Mouse (Mus musculus) limb, embryonic 12.5 days (tissue): ENCODE data around the gene Anp32a. TPM values are rescaled to one million over a fixed set of nuclear protein-coding genes. Genes with fewer than 3 reads are reported as not detected.

ENCODE experiments used
- ATAC-seq: fragments of 200-750 bp; cut with Nextera tagmentation; 2 replicates; pipeline ENCODE4 v1.8.0; 2017; ENCODE audit warnings: low read depth, moderate TSS enrichment; ENCODE audit not compliant: insufficient number of reproducible peaks, insufficient read depth, low FRiP score, low TSS enrichment
- H3K27ac ChIP-seq: fragments of 300-500 bp; sonication (generic); 2 replicates; pipeline ENCODE4 v1.5.1; 2016; ENCODE audit warnings: mild to moderate bottlenecking, moderate library complexity
- H3K27me3 ChIP-seq: fragments of 300-500 bp; sonication (generic); 2 replicates; pipeline ENCODE4 v1.6.1; 2016; ENCODE audit warnings: mild to moderate bottlenecking, moderate library complexity
- H3K36me3 ChIP-seq: fragments of 300-500 bp; sonication (generic); 2 replicates; pipeline ENCODE4 v1.6.1; 2016; ENCODE audit warnings: mild to moderate bottlenecking, moderate library complexity
- H3K4me1 ChIP-seq: fragments of 300-500 bp; sonication (generic); replicated peaks from 2 replicates; pipeline ENCODE4 v1.6.1; 2016
- H3K4me2 ChIP-seq: fragments of 300-500 bp; sonication (generic); 2 replicates; pipeline ENCODE4 v1.6.1; 2016; ENCODE audit warnings: mild to moderate bottlenecking, moderate library complexity
- H3K4me3 ChIP-seq: fragments of 300-500 bp; sonication (generic); replicated peaks from 2 replicates; pipeline ENCODE4 v1.5.1; 2016; ENCODE audit warnings: mild to moderate bottlenecking
- H3K9ac ChIP-seq: fragments of 300-500 bp; sonication (generic); replicated peaks from 2 replicates; pipeline ENCODE4 v1.6.1; 2016; ENCODE audit warnings: mild to moderate bottlenecking, moderate library complexity
- H3K9me3 ChIP-seq: fragments of 300-500 bp; sonication (generic); 2 replicates; pipeline ENCODE4 v1.6.1; 2016; ENCODE audit warnings: mild to moderate bottlenecking, moderate library complexity
- WGBS: fragments of 180-500 bp; shearing (Covaris S2); methylation state at CpG from one replicate; pipeline ENCODE4 v1.1.7; 2016; 5-methylcytosine and 5-hydroxymethylcytosine counted together
- polyA plus RNA-seq: library from polyadenylated mRNA; unstranded; fragments of >200 nt; fragmentation: Nextera tagmentation; extraction: Ambion mirVana; gene quantifications from 2 replicates; pipeline ENCODE4 v1.2.1, GENCODE M21; 2016

The Anp32a gene
- polyA plus RNA-seq, 1 experiment from 2014 or later: 231 TPM

DNA sequence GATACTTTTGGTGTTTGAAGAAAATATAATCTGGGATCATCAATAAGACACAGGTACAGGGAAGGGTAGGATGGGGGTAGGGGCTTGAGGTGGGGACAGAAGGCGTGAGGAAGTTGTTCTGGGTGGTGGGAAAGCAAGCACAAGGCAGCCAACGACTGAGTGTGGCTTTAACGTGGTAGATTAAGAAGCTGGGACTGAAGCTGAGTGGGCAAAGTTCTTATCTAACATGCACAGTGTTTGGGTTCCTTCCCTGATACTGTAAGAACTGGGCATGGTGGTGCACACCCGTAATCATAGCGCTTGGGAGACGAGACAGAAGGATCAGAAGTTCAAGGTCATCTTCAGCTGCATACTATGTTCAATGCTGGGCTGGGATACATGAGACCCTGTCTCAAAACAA lies 44.0 kb downstream of the Anp32a start:
- Histone ChIP-seq H3K4me1 (no peaks in the 10 kb centered on the region; the same call in 1 of the 2 replicates), H3K9ac (no peak overlapping the region), H3K27ac (no peak overlapping the region), H3K27me3 (no peaks in the 10 kb centered on the region), H3K9me3 (no peaks in the 10 kb centered on the region), H3K4me2 (no peak overlapping the region), H3K36me3 (peaks cover 9% of the 10 kb centered on the region), H3K4me3 (no peak overlapping the region)
- no peak for ATAC-seq
- WGBS: 86% methylated on average over 6 of the region's 6 CpGs

DNA sequence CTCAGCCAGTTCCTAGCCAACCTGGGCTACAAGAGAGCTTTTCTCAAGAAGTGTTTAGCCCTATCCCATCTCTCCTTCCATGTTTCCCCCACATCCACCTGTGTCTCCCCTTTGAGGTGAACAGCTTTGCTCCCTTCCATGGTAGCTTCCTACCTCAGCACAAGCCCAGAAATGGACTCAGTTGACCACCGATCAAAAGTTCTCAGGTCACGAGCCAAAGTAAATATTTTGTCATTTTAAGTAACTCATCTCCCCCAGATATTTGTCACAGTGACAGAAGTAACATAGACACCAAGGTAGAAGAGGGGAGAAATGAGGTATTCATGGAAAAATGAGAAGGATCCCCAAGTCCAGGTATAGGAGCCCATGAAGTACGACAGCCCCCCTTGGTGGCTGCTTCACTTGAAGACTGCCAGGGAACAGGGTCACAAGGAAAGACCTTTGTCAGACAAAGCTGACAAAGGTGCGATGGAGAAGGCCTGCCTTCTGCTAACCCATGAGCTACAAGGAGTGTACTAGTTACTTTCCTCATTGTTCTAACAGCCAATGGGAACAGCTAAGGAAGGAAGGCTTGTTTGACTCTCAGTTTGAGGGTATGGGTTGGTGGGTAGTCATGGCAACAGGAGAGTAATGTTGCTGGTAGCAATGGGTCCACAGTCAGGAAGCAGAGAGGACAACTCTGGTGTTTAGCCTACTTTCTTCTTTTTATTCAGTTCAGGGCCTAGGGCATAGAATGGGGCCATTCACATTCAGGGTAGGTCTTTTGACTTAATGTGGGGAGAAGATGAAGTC lies 44.8 kb downstream of the Anp32a start:
- no peak overlapping the region for H3K27ac ChIP-seq
- H3K9me3 ChIP-seq: no peaks in the 10 kb centered on the region
- H3K4me3 ChIP-seq: no peak overlapping the region
- H3K36me3 ChIP-seq: no peaks in the 10 kb centered on the region
- no peak overlapping the region for H3K9ac ChIP-seq
- H3K27me3 ChIP-seq: no peaks in the 10 kb centered on the region
- no peak overlapping the region for H3K4me2 ChIP-seq
- WGBS: 91% methylated on average over 4 of the region's 4 CpGs
- no peak for ATAC-seq
- no peaks in the 10 kb centered on the region; the same call in 1 of the 2 replicates for H3K4me1 ChIP-seq

DNA sequence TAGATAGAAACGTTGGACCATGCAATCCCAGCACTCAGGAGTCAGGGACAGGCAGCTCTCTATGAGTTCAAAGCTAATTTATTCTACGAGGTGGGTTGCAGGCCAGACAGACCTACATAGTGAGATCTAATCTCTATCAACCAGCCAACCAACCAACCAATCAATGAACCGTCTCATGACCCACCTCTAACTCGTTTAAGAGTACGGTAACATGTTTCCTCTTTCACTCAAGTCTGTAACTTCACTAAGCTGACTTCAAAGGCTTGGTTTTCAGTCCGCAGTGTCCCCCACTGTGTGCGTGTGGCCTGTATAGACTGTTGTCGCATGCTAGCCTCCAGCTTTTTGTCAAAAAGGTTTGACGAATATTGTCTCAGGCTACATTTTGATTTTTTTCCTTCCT lies 48.6 kb downstream of the Anp32a start:
- Histone ChIP-seq H3K4me1 (no peaks in the 10 kb centered on the region), H3K27ac (no peak overlapping the region), H3K36me3 (no peaks in the 10 kb centered on the region), H3K9me3 (no peaks in the 10 kb centered on the region), H3K9ac (no peak overlapping the region), H3K27me3 (no peaks in the 10 kb centered on the region), H3K4me2 (no peak overlapping the region), H3K4me3 (no peak overlapping the region)
- ATAC-seq: no peak
- 53% methylated on average over 9 of the region's 9 CpGs for WGBS

DNA sequence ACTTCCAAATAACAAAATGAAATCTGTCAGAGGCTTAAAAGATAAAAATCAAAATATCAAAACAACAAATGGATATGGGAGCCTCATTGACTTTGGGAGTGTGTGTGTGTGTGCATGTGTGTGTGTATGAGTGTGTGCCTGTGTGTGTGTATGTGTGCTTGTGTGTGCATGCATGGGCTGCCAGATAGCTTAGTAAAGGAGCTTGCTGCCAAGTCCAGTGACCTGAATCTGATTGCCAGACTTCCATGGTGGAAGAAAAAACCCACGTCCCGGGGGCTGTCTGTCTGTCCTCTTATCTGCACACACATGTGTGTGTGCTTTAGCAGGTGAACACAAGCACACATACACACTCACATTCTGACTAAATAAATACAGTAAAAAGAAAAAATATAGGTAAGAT lies 52.4 kb downstream of the Anp32a start:
- Histone ChIP-seq H3K4me2 (no peak overlapping the region), H3K36me3 (no peaks in the 10 kb centered on the region), H3K27me3 (no peaks in the 10 kb centered on the region), H3K4me1 (0 out of 2 replicates have a peak, but pooled peaks cover 5% of the 10 kb centered on the region), H3K9ac (no peak overlapping the region), H3K27ac (no peak overlapping the region), H3K4me3 (no peak overlapping the region), H3K9me3 (no peaks in the 10 kb centered on the region)
- no peak for ATAC-seq
- WGBS: 89% methylated on average over 2 of the region's 2 CpGs

DNA sequence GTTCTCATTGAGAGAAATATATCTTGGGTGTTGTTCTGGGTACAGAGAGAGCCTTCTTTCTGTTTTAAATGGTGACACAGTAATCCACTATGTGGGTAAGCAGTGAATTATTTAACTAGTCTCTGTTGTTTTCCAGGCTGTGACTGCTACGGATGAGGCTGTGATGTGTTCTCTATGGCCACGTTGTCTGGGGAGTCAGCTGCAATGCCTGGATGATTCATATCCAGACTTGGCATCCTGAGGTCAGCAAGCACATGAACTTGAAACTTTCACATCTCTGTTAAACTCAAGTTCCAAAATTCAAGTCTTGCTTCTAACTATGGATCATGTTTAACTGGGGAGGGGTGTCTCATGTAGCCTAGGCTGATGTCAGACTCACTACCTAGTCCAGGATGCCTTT lies 53.1 kb downstream of the Anp32a start:
- H3K9ac ChIP-seq: no peak overlapping the region
- no peaks in the 10 kb centered on the region for H3K27me3 ChIP-seq
- H3K4me3 ChIP-seq: no peak overlapping the region
- H3K27ac ChIP-seq: no peak overlapping the region
- H3K4me1 ChIP-seq: 0 out of 2 replicates have a peak, but pooled peaks cover 5% of the 10 kb centered on the region
- no peak for ATAC-seq
- H3K9me3 ChIP-seq: no peaks in the 10 kb centered on the region
- WGBS: 69% methylated on average over 2 of the region's 2 CpGs
- no peak overlapping the region for H3K4me2 ChIP-seq
- H3K36me3 ChIP-seq: no peaks in the 10 kb centered on the region

DNA sequence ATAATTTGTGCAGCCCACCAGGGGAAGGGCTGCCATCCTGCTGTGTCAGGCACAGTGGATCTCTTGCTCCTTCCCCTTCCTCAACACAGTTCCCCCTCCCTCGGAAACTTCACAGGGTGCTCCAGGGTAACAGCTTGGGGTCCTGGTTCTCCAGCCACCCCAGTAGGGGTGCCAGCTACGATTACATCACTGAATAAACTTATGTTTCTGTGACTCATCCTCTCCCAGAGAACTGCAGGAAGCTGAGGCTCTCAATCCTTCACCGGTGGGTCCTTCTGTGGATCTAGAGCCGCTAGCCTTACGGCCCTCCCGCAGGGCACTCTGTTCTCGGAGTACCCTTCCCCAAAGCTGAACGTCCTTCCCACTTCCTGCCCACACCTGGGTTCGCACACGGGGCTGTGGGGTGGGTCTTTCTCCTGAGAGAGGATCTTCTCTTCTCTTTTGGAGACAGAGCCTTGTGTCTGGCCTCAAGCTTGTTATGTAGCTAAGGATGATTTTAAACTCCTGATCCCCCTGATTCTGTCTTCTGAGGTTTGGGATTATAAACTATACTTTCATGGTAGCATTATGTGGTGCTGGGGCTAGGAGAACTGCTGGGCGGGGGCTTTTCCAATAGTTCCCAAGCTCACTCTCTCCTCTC lies 59.6 kb downstream of the Anp32a start:
- Histone ChIP-seq H3K4me3 (no peak overlapping the region), H3K4me2 (no peak overlapping the region), H3K27ac (no peak overlapping the region), H3K27me3 (no peaks in the 10 kb centered on the region), H3K9ac (no peak overlapping the region), H3K36me3 (no peaks in the 10 kb centered on the region), H3K9me3 (0 out of 2 replicates have a peak, but pooled peaks cover 2% of the 10 kb centered on the region), H3K4me1 (peaks cover 9% of the 10 kb centered on the region; the same call in 1 of the 2 replicates)
- ATAC-seq: no peak
- 55% methylated on average over 11 of the region's 11 CpGs for WGBS

DNA sequence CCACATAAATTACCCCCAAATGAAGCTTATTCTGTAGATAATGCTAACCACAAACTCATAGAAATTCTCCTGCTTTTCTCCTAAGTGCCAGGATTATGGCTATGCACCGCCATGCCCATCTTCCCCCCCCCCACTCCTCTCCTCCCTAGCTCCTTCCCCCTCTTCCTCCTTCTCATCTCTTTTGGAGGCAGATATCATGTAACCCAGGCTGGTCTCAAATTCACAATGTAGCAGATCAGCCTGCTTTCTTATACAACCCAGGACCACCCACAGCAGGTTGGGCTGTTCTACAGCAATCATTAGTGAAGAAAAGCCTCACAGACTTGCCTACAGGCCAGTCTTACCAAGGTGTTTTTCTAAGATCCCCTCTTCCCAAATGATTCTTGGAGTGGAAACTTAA lies 60.5 kb downstream of the Anp32a start:
- WGBS: 60% methylated on average over 1 of the region's 1 CpGs
- Histone ChIP-seq H3K36me3 (no peaks in the 10 kb centered on the region), H3K27ac (no peak overlapping the region)

DNA sequence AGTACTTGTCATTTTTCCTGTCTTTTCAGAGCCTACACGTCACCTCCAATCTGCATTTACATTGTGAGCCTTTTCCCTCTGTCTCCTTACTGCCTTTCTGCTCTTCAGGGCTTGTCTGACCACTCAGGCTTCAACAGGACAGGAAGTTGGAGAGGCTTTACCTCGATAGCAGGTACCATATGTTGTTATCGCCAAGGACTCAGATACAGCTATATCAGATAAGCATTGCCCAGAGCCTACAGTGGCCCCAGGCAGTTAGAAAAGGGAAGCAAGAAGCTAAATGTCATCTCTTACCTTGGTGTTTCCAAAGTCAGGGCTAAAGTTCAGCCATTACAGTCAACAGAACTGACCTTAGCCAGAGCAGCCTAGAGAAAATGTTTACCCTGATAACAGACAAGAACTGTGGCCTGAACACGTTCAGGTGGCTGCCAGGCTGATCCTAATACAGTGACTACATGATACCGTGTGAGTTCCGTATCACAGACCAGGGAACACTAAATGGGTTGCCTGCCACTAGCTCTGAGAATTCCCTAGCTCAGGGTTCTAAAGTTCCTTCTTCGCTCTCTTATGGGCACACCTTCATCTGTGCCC lies 65.4 kb downstream of the Anp32a start:
- ATAC-seq: no peak
- 84% methylated on average over 7 of the region's 7 CpGs for WGBS
- H3K4me2 ChIP-seq: no peak overlapping the region

More for the DNA sequence above, 60.5 kb downstream of the Anp32a start:
- no peak overlapping the region for H3K9ac ChIP-seq
- 0 out of 2 replicates have a peak, but pooled peaks cover 2% of the 10 kb centered on the region for H3K9me3 ChIP-seq
- H3K4me2 ChIP-seq: no peak overlapping the region
- H3K4me1 ChIP-seq: peaks cover 9% of the 10 kb centered on the region; the same call in 1 of the 2 replicates
- ATAC-seq: no peak
- H3K27me3 ChIP-seq: no peaks in the 10 kb centered on the region
- no peak overlapping the region for H3K4me3 ChIP-seq

DNA sequence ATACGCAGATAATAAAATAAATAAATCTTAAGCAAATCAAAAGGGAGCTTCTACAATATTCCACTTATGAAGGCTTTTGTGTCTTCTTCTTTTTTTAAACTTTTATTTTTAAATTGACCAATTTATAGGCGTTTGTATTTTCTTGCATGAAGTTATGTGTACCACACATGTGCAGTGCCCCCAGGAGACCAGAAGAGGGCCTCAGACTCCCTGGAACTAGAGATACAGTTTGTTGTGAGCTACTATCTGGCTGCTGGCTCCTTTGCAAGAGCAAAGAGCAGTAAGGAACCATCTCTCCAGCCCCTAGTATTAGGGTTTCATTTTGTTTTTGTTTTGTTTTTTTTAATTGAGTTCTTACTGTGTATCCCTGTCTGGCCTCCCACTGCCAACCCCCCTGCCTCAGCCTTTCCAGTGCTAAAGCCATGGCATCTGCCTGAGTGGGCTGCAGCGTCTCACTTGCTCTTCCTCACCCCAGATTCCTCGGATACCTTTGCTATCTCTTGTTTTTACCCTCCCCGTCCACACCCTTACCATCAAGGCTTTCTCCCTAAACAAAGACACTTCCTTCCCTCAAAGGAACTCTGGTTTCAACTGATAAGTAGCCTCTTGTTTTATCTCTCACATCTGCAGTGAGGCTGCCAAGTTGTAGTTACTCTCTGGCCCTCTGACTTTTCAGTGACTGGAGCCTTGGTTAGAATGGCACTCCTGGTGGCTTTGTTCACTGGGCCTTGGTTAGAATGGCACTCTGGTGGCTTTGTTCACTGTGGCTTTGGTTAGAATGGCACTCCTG lies 66.5 kb downstream of the Anp32a start:
- no peaks in the 10 kb centered on the region for H3K4me1 ChIP-seq
- H3K9ac ChIP-seq: no peak overlapping the region
- H3K4me2 ChIP-seq: no peak overlapping the region
- WGBS: 74% methylated on average over 5 of the region's 5 CpGs
- H3K36me3 ChIP-seq: no peaks in the 10 kb centered on the region
- H3K9me3 ChIP-seq: 0 out of 2 replicates have a peak, but pooled peaks cover 2% of the 10 kb centered on the region
- H3K4me3 ChIP-seq: no peak overlapping the region
- no peak for ATAC-seq
- no peaks in the 10 kb centered on the region for H3K27me3 ChIP-seq
- H3K27ac ChIP-seq: no peak overlapping the region

More for the DNA sequence above, 65.4 kb downstream of the Anp32a start:
- no peaks in the 10 kb centered on the region for H3K36me3 ChIP-seq
- H3K27ac ChIP-seq: no peak overlapping the region
- no peak overlapping the region for H3K9ac ChIP-seq
- no peaks in the 10 kb centered on the region for H3K4me1 ChIP-seq
- no peaks in the 10 kb centered on the region for H3K27me3 ChIP-seq
- H3K9me3 ChIP-seq: 0 out of 2 replicates have a peak, but pooled peaks cover 2% of the 10 kb centered on the region
- no peak overlapping the region for H3K4me3 ChIP-seq

DNA sequence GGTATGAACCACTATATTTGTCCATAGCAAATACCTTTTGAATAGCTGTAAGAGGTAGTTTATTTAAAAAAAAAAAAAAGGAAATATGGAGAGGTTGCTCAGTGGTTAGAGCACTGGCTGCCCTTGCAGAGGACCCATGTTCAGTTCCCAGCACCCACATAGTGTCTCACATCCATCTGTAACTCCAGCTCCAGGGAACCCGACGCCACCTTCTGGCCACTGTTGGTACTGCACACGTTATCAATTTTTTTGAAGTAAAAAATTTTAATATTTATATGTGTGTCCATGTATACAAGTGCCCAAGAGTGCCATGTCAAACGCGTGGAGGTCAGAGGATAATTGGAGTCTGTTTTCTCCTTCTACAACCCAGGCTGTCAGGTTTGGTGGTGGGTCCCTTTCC lies 77.6 kb downstream of the Anp32a start:
- H3K4me1 ChIP-seq: peaks cover 23% of the 10 kb centered on the region
- no peak overlapping the region for H3K4me2 ChIP-seq
- H3K36me3 ChIP-seq: no peaks in the 10 kb centered on the region
- H3K4me3 ChIP-seq: no peak overlapping the region
- no peaks in the 10 kb centered on the region for H3K9me3 ChIP-seq
- no peak overlapping the region for H3K27ac ChIP-seq
- 63% methylated on average over 5 of the region's 5 CpGs for WGBS
- no peak for ATAC-seq
- H3K9ac ChIP-seq: no peak overlapping the region
- H3K27me3 ChIP-seq: no peaks in the 10 kb centered on the region
